Mouse (Mus musculus) hindbrain, embryonic 11.5 days (tissue): ENCODE data around the gene Art5. TPM values are rescaled to one million over a fixed set of nuclear protein-coding genes. Genes with fewer than 3 reads are reported as not detected.

Experiments
- ATAC-seq: fragments of 200-750 bp; cut with Nextera tagmentation; 2 replicates; pipeline ENCODE4 v1.8.0; 2017; ENCODE audit warnings: mild to moderate bottlenecking, moderate TSS enrichment, moderate library complexity; ENCODE audit not compliant: low FRiP score
- DNase-seq: peaks from one replicate; pipeline ENCODE4 v3.0.0-alpha.2; 2015; ENCODE audit warnings: low spot score
- H3K27ac ChIP-seq: fragments of 300-500 bp; sonication (generic); 2 replicates; pipeline ENCODE4 v1.5.1; 2014; ENCODE audit warnings: mild to moderate bottlenecking, low read depth, low read length
- H3K27me3 ChIP-seq: fragments of 300-500 bp; sonication (generic); 2 replicates; pipeline ENCODE4 v1.6.1; 2014; ENCODE audit warnings: mild to moderate bottlenecking, low read length, moderate library complexity, mixed read lengths; ENCODE audit not compliant: control insufficient read depth, insufficient read depth
- H3K36me3 ChIP-seq: fragments of 300-500 bp; sonication (generic); 2 replicates; pipeline ENCODE4 v1.6.1; 2014; ENCODE audit warnings: mild to moderate bottlenecking, low read length, moderate library complexity, mixed read lengths; ENCODE audit not compliant: control insufficient read depth, insufficient read depth
- H3K4me1 ChIP-seq: fragments of 300-500 bp; sonication (generic); replicated peaks from 2 replicates; pipeline ENCODE4 v1.6.1; 2014; ENCODE audit warnings: low read length, mixed read lengths; ENCODE audit not compliant: control insufficient read depth, insufficient read depth
- H3K4me2 ChIP-seq: fragments of 300-500 bp; sonication (generic); replicated peaks from 2 replicates; pipeline ENCODE4 v1.6.1; 2014; ENCODE audit warnings: mild to moderate bottlenecking, low read depth, low read length
- H3K4me3 ChIP-seq: fragments of 300-500 bp; sonication (generic); 2 replicates; pipeline ENCODE4 v1.5.1; 2014; ENCODE audit warnings: low read depth, low read length
- H3K9ac ChIP-seq: fragments of 300-500 bp; sonication (generic); 2 replicates; pipeline ENCODE4 v1.6.1; 2014; ENCODE audit warnings: low read depth, low read length
- H3K9me3 ChIP-seq: fragments of 300-500 bp; sonication (generic); 2 replicates; pipeline ENCODE4 v1.6.1; 2016; ENCODE audit warnings: low read length; ENCODE audit not compliant: control insufficient read depth
- WGBS: fragments of 180-500 bp; shearing (Covaris S2); extraction: QIAGEN DNeasy Blood & Tissue Kit; methylation state at CpG from one replicate; pipeline ENCODE4 v1.1.7; 2014; 5-methylcytosine and 5-hydroxymethylcytosine counted together
- polyA plus RNA-seq: library from polyadenylated mRNA; unstranded; fragments of >200 nt; fragmentation: Nextera tagmentation; extraction: Ambion mirVana; gene quantifications from 2 replicates; pipeline ENCODE4 v1.2.1, GENCODE M21; 2014

The Art5 gene
- polyA plus RNA-seq: 2.2 and 2.3 TPM in 2 replicates

GRCm38 (mm10) chr7:102109171-102109570, at the start of gene Art5:
Gene Art5, minus strand, starts transcription at chr7:102109489.
- Histone ChIP-seq H3K4me1 (no peaks in the 10 kb centered on the region; the same call in 1 of the 2 replicates), H3K36me3 (no peaks in the 10 kb centered on the region), H3K9ac (no peak within 1 kb of the TSS), H3K27ac (no peak within 1 kb of the TSS), H3K4me3 (no peak within 1 kb of the TSS), H3K9me3 (no peaks in the 10 kb centered on the region), H3K4me2 (no peak within 1 kb of the TSS), H3K27me3 (no peaks in the 10 kb centered on the region)
- 82% methylated on average over 7 of the region's 7 CpGs for WGBS
- DNase-seq (no peak), ATAC-seq (no peak)

- Histone ChIP-seq H3K4me2 (no peak overlapping the region), H3K27me3 (no peaks in the 10 kb centered on the region), H3K36me3 (no peaks in the 10 kb centered on the region), H3K27ac (no peak overlapping the region), H3K9ac (no peak overlapping the region), H3K4me3 (no peak overlapping the region), H3K4me1 (no peaks in the 10 kb centered on the region), H3K9me3 (no peaks in the 10 kb centered on the region)
- WGBS: 95% methylated on average over 5 of the region's 5 CpGs
- ATAC-seq (no peak), DNase-seq (no peak)
Observed at GRCm38 (mm10) chr7:102153691-102154090, 44.4 kb upstream of the Art5 start.

GRCm38 (mm10) chr7:102137898-102138297, 28.6 kb upstream of the Art5 start:
- H3K36me3 ChIP-seq: peaks cover 17% of the 10 kb centered on the region
- H3K4me3 ChIP-seq: no peak overlapping the region
- no peaks in the 10 kb centered on the region for H3K27me3 ChIP-seq
- no peak for ATAC-seq
- no peak overlapping the region for H3K9ac ChIP-seq
- no peak for DNase-seq
- 97% methylated on average over 5 of the region's 5 CpGs for WGBS
- no peak overlapping the region for H3K4me2 ChIP-seq
- no peaks in the 10 kb centered on the region for H3K9me3 ChIP-seq
- H3K4me1 ChIP-seq: no peaks in the 10 kb centered on the region
- H3K27ac ChIP-seq: no peak overlapping the region

GRCm38 (mm10) chr7:102137464-102137863, 28.2 kb upstream of the Art5 start:
- no peak for ATAC-seq
- Histone ChIP-seq H3K36me3 (peaks cover 17% of the 10 kb centered on the region), H3K27me3 (no peaks in the 10 kb centered on the region), H3K4me2 (no peak overlapping the region), H3K9me3 (no peaks in the 10 kb centered on the region), H3K27ac (no peak overlapping the region), H3K4me1 (no peaks in the 10 kb centered on the region), H3K9ac (no peak overlapping the region), H3K4me3 (no peak overlapping the region)
- DNase-seq: peak; percentile 59
- 84% methylated on average over 1 of the region's 1 CpGs for WGBS

GRCm38 (mm10) chr7:102132395-102132794, 23.1 kb upstream of the Art5 start:
- H3K27me3 ChIP-seq: no peaks in the 10 kb centered on the region
- no peak overlapping the region for H3K9ac ChIP-seq
- ATAC-seq (no peak), DNase-seq (no peak)
- no peak overlapping the region for H3K4me3 ChIP-seq
- 94% methylated on average over 4 of the region's 4 CpGs for WGBS
- no peaks in the 10 kb centered on the region for H3K9me3 ChIP-seq
- peaks cover 10% of the 10 kb centered on the region for H3K36me3 ChIP-seq
- no peaks in the 10 kb centered on the region for H3K4me1 ChIP-seq
- H3K4me2 ChIP-seq: no peak overlapping the region
- H3K27ac ChIP-seq: no peak overlapping the region

- no peak overlapping the region for H3K9ac ChIP-seq
- no peak for DNase-seq
- H3K4me1 ChIP-seq: no peaks in the 10 kb centered on the region
- ATAC-seq: no peak
- H3K4me3 ChIP-seq: no peak overlapping the region
- 94% methylated on average over 10 of the region's 10 CpGs for WGBS
- H3K36me3 ChIP-seq: peaks cover 24% of the 10 kb centered on the region
- H3K27me3 ChIP-seq: no peaks in the 10 kb centered on the region
- no peaks in the 10 kb centered on the region for H3K9me3 ChIP-seq
- no peak overlapping the region for H3K4me2 ChIP-seq
- H3K27ac ChIP-seq: no peak overlapping the region
Observed at GRCm38 (mm10) chr7:102120326-102120725, 11.0 kb upstream of the Art5 start.

- H3K9ac ChIP-seq: no peak overlapping the region
- ATAC-seq: no peak
- DNase-seq: no peak
- no peak overlapping the region for H3K27ac ChIP-seq
- WGBS: 82% methylated on average over 6 of the region's 6 CpGs
- no peaks in the 10 kb centered on the region for H3K9me3 ChIP-seq
- H3K36me3 ChIP-seq: peaks cover 16% of the 10 kb centered on the region; the same call in 1 of the 2 replicates
- no peak overlapping the region for H3K4me3 ChIP-seq
- no peaks in the 10 kb centered on the region for H3K4me1 ChIP-seq
- H3K27me3 ChIP-seq: no peaks in the 10 kb centered on the region
- no peak overlapping the region for H3K4me2 ChIP-seq
Observed at GRCm38 (mm10) chr7:102117382-102117781, 8.1 kb upstream of the Art5 start.

GRCm38 (mm10) chr7:102116579-102117331, 7.5 kb upstream of the Art5 start, which contains the start of gene Chrna10:
Gene Chrna10, minus strand, starts transcription at chr7:102116828.
- H3K27ac ChIP-seq: no peak within 1 kb of the TSS
- no peak within 1 kb of the TSS for H3K9ac ChIP-seq
- no peak within 1 kb of the TSS for H3K4me3 ChIP-seq
- no peaks in the 10 kb centered on the region for H3K27me3 ChIP-seq
- DNase-seq (no peak), ATAC-seq (no peak)
- peaks cover 10% of the 10 kb centered on the region; the same call in 1 of the 2 replicates for H3K36me3 ChIP-seq
- H3K4me1 ChIP-seq: no peaks in the 10 kb centered on the region
- WGBS: 64% methylated on average over 7 of the region's 7 CpGs
- H3K4me2 ChIP-seq: no peak within 1 kb of the TSS
- no peaks in the 10 kb centered on the region for H3K9me3 ChIP-seq

- no peak overlapping the region for H3K4me2 ChIP-seq
- H3K36me3 ChIP-seq: no peaks in the 10 kb centered on the region
- DNase-seq: no peak
- no peaks in the 10 kb centered on the region for H3K27me3 ChIP-seq
- no peak overlapping the region for H3K9ac ChIP-seq
- no peak overlapping the region for H3K27ac ChIP-seq
- no peak for ATAC-seq
- H3K4me1 ChIP-seq: no peaks in the 10 kb centered on the region
- no peak overlapping the region for H3K4me3 ChIP-seq
- H3K9me3 ChIP-seq: no peaks in the 10 kb centered on the region
- WGBS: 80% methylated on average over 45 of the region's 45 CpGs
Observed at GRCm38 (mm10) chr7:102113151-102113729, 4.0 kb upstream of the Art5 start.
